Mouse (Mus musculus) testis, postnatal 10 days (tissue): ENCODE results near the gene R3hdml.

Source experiments
- DNase-seq: peaks from one replicate; pipeline ENCODE4 v3.0.0; 2021; ENCODE audit warnings: low spot score

The R3hdml gene

GRCm38 (mm10) chr2:163540231-163541117, 48.4 kb downstream of the R3hdml start:
- no peak for DNase-seq

GRCm38 (mm10) chr2:163541568-163542182, 49.6 kb downstream of the R3hdml start:
- no peak for DNase-seq

- no peak for DNase-seq
These were observed 50.6 kb downstream of the R3hdml start for GRCm38 (mm10) chr2:163542674-163543073.

- DNase-seq, result no peak
These were observed 54.7 kb downstream of the R3hdml start for GRCm38 (mm10) chr2:163546623-163547318.

- no peak for DNase-seq
These were observed 56.7 kb downstream of the R3hdml start for GRCm38 (mm10) chr2:163548822-163549221.

- DNase-seq, result no peak
These were observed 57.7 kb downstream of the R3hdml start for GRCm38 (mm10) chr2:163549786-163550185.
